Mouse (Mus musculus) hematopoietic multipotent progenitor cell, adult 10-12 weeks (in vitro differentiated cells): ENCODE measurements around the gene Psmc3. TPM values are rescaled to one million over a fixed set of nuclear protein-coding genes. Genes with fewer than 3 reads are reported as not detected.

ENCODE experiments used
- polyA plus RNA-seq: library from polyadenylated mRNA; stranded (reverse); fragments of >175 nt; gene quantifications from 2 replicates; pipeline ENCODE4 v1.2.3, GENCODE M21; 2012; ENCODE audit warnings: low replicate concordance

Gene Psmc3
- polyA plus RNA-seq, result 31.1 and 68.8 TPM in 2 replicates

GRCm38 (mm10) chr2:91053934-91054382 lies at the start of gene Psmc3:
Gene Psmc3, plus strand, starts transcription at chr2:91054009.

GRCm38 (mm10) chr2:91035385-91035784 lies 18.4 kb upstream of the Psmc3 start, which contains the start of gene Rapsn:
Gene Rapsn, plus strand, starts transcription at chr2:91035620.

GRCm38 (mm10) chr2:91070076-91070800 lies 16.4 kb downstream of the Psmc3 start, which contains the start of gene Slc39a13:
Gene Slc39a13, minus strand, starts transcription at chr2:91070417.

GRCm38 (mm10) chr2:91081775-91082695 lies 28.2 kb downstream of the Psmc3 start, which contains the start of gene Spi1:
Gene Spi1, plus strand, starts transcription at chr2:91082390.

Other genes with a start within 250 kb of the Psmc3 start
- 3.2 and 9.3 TPM in 2 replicates for gene Mtch2, start 206.9 kb upstream of the Psmc3 start, polyA plus RNA-seq
- 3.0 and 5.9 TPM in 2 replicates for gene C1qtnf4, start 168.1 kb upstream of the Psmc3 start, polyA plus RNA-seq
- 2.3 and 5.1 TPM in 2 replicates for gene Kbtbd4, start 149.3 kb upstream of the Psmc3 start, polyA plus RNA-seq
- gene Ndufs3, start 149.2 kb upstream of the Psmc3 start, polyA plus RNA-seq, result 49.3 and 59.5 TPM in 2 replicates
- gene Celf1, start 113.6 kb upstream of the Psmc3 start, polyA plus RNA-seq, result 48.4 and 67.4 TPM in 2 replicates
- gene Rapsn, start 18.4 kb upstream of the Psmc3 start, polyA plus RNA-seq, result 0.22 and 0.65 TPM in 2 replicates
- 22.5 and 23.9 TPM in 2 replicates for gene Slc39a13, start 16.4 kb downstream of the Psmc3 start, polyA plus RNA-seq
- 190 and 386 TPM in 2 replicates for gene Spi1, start 28.4 kb downstream of the Psmc3 start, polyA plus RNA-seq
- 0.30 and 0.33 TPM in 2 replicates for gene Mybpc3, start 64.1 kb downstream of the Psmc3 start, polyA plus RNA-seq
- gene Madd, start 129.8 kb downstream of the Psmc3 start, polyA plus RNA-seq, result 28.9 and 50.3 TPM in 2 replicates
- gene Nr1h3, start 148.8 kb downstream of the Psmc3 start, polyA plus RNA-seq, result 13.1 and 25.5 TPM in 2 replicates
- gene Acp2, start 148.9 kb downstream of the Psmc3 start, polyA plus RNA-seq, result 5.7 and 18.6 TPM in 2 replicates
- 3.3 and 5.3 TPM in 2 replicates for gene Ddb2, start 183.0 kb downstream of the Psmc3 start, polyA plus RNA-seq
- gene Pacsin3, start 201.9 kb downstream of the Psmc3 start, polyA plus RNA-seq, result 0.75 and 1.3 TPM in 2 replicates
- 9.9 and 33.5 TPM in 2 replicates for gene Arfgap2, start 211.0 kb downstream of the Psmc3 start, polyA plus RNA-seq